Mouse (Mus musculus) kidney, postnatal 0 days (tissue): ENCODE data around the gene Epas1. TPM values are rescaled to one million over a fixed set of nuclear protein-coding genes. Genes with fewer than 3 reads are reported as not detected.

ENCODE experiments used
- ATAC-seq: fragments of 200-750 bp; cut with Nextera tagmentation; replicated peaks from 2 replicates; pipeline ENCODE4 v1.8.0; 2017; ENCODE audit warnings: low read depth, moderate number of reproducible peaks, moderate TSS enrichment, moderate library complexity; ENCODE audit not compliant: low FRiP score
- DNase-seq: peaks from one replicate; pipeline ENCODE4 v3.0.0-alpha.2; 2016; ENCODE audit warnings: low spot score
- H3K27ac ChIP-seq: fragments of 300-500 bp; sonication (generic); 2 replicates; pipeline ENCODE4 v1.5.1; 2014; ENCODE audit warnings: mild to moderate bottlenecking
- H3K27me3 ChIP-seq: fragments of 300-500 bp; sonication (generic); 2 replicates; pipeline ENCODE4 v1.6.1; 2014; ENCODE audit warnings: low read length, mixed read lengths; ENCODE audit not compliant: insufficient read depth
- H3K36me3 ChIP-seq: fragments of 300-500 bp; sonication (generic); 2 replicates; pipeline ENCODE4 v1.6.1; 2014; ENCODE audit warnings: low read length, mixed read lengths; ENCODE audit not compliant: insufficient read depth
- H3K4me1 ChIP-seq: fragments of 300-500 bp; sonication (generic); replicated peaks from 2 replicates; pipeline ENCODE4 v1.6.1; 2014; ENCODE audit warnings: antibody characterized with exemption, low read length, mixed read lengths; ENCODE audit not compliant: insufficient read depth
- H3K4me2 ChIP-seq: fragments of 300-500 bp; sonication (generic); 2 replicates; pipeline ENCODE4 v1.6.1; 2014; ENCODE audit warnings: mild to moderate bottlenecking, low read length, moderate library complexity, mixed read lengths
- H3K4me3 ChIP-seq: fragments of 300-500 bp; sonication (generic); replicated peaks from 2 replicates; pipeline ENCODE4 v1.5.1; 2014; ENCODE audit warnings: low read depth, low read length
- H3K9ac ChIP-seq: fragments of 300-500 bp; sonication (generic); 2 replicates; pipeline ENCODE4 v1.6.1; 2014; ENCODE audit warnings: low read depth, low read length
- H3K9me3 ChIP-seq: fragments of 300-500 bp; sonication (generic); replicated peaks from 2 replicates; pipeline ENCODE4 v1.6.1; 2016; ENCODE audit warnings: low read length, inconsistent platforms, mixed read lengths
- CTCF ChIP-seq: IDR thresholded peaks from 2 replicates; pipeline ENCODE4 v1.5.1; 2016; ENCODE audit warnings: antibody characterized with exemption, low read depth, mild to moderate bottlenecking, moderate library complexity
- WGBS: fragments of 180-500 bp; shearing (Covaris S2); extraction: QIAGEN DNeasy Blood & Tissue Kit; methylation state at CpG from one replicate; pipeline ENCODE4 v1.1.7; 2014; 5-methylcytosine and 5-hydroxymethylcytosine counted together
- polyA plus RNA-seq: library from polyadenylated mRNA; unstranded; fragments of >200 nt; fragmentation: Nextera tagmentation; extraction: Ambion mirVana; gene quantifications from 2 replicates; pipeline ENCODE4 v1.2.1, GENCODE M21; 2015

Epas1 gene
- polyA plus RNA-seq, 1 experiment from 2014 or later: 14.3 TPM

- no peak overlapping the region for H3K9ac ChIP-seq
- WGBS: 45% methylated on average over 6 of the region's 6 CpGs
- DNase-seq: no peak
- no peak overlapping the region for H3K27ac ChIP-seq
- no peak overlapping the region for H3K4me3 ChIP-seq
- no peaks in the 10 kb centered on the region for H3K27me3 ChIP-seq
- H3K4me1 ChIP-seq: peaks cover 26% of the 10 kb centered on the region
- H3K9me3 ChIP-seq: no peaks in the 10 kb centered on the region
- ATAC-seq: no peak
- no peaks in the 10 kb centered on the region for H3K36me3 ChIP-seq
- no peak for TF ChIP-seq CTCF
- H3K4me2 ChIP-seq: no peak overlapping the region
Observed at GRCm38 (mm10) chr17:86788316-86788715, 34.8 kb downstream of the Epas1 start.

GRCm38 (mm10) chr17:86791925-86792324, 38.4 kb downstream of the Epas1 start:
- TF ChIP-seq CTCF: no peak
- no peaks in the 10 kb centered on the region for H3K27me3 ChIP-seq
- no peaks in the 10 kb centered on the region for H3K9me3 ChIP-seq
- H3K36me3 ChIP-seq: no peaks in the 10 kb centered on the region
- 85% methylated on average over 8 of the region's 8 CpGs for WGBS
- H3K27ac ChIP-seq: no peak overlapping the region
- DNase-seq (no peak), ATAC-seq (no peak)
- H3K4me1 ChIP-seq: peaks cover 8% of the 10 kb centered on the region; the same call in 1 of the 2 replicates
- no peak overlapping the region for H3K9ac ChIP-seq
- H3K4me2 ChIP-seq: no peak overlapping the region
- no peak overlapping the region for H3K4me3 ChIP-seq

- no peak overlapping the region for H3K4me3 ChIP-seq
- no peaks in the 10 kb centered on the region for H3K9me3 ChIP-seq
- no peaks in the 10 kb centered on the region for H3K27me3 ChIP-seq
- DNase-seq (no peak), ATAC-seq (no peak)
- no peak overlapping the region for H3K27ac ChIP-seq
- no peak overlapping the region for H3K4me2 ChIP-seq
- H3K36me3 ChIP-seq: 0 out of 2 replicates have a peak, but pooled peaks cover 5% of the 10 kb centered on the region
- 0 out of 2 replicates have a peak, but pooled peaks cover 2% of the 10 kb centered on the region for H3K4me1 ChIP-seq
- no peak overlapping the region for H3K9ac ChIP-seq
- TF ChIP-seq CTCF: no peak
- 59% methylated on average over 5 of the region's 5 CpGs for WGBS
Observed at GRCm38 (mm10) chr17:86795773-86796172, 42.3 kb downstream of the Epas1 start.

GRCm38 (mm10) chr17:86797031-86797430, 43.5 kb downstream of the Epas1 start:
- Histone ChIP-seq H3K36me3 (0 out of 2 replicates have a peak, but pooled peaks cover 5% of the 10 kb centered on the region), H3K27me3 (no peaks in the 10 kb centered on the region), H3K9me3 (no peaks in the 10 kb centered on the region), H3K4me3 (no peak overlapping the region), H3K4me1 (0 out of 2 replicates have a peak, but pooled peaks cover 3% of the 10 kb centered on the region), H3K4me2 (no peak overlapping the region), H3K9ac (no peak overlapping the region), H3K27ac (no peak overlapping the region)
- no peak for TF ChIP-seq CTCF
- WGBS: 92% methylated on average over 13 of the region's 13 CpGs
- DNase-seq (no peak), ATAC-seq (no peak)

- Histone ChIP-seq H3K9ac (no peak overlapping the region), H3K27ac (peak overlapping the region; percentile 50), H3K27me3 (no peaks in the 10 kb centered on the region), H3K4me3 (no peak overlapping the region), H3K4me1 (0 out of 2 replicates have a peak, but pooled peaks cover 7% of the 10 kb centered on the region), H3K4me2 (no peak overlapping the region), H3K36me3 (0 out of 2 replicates have a peak, but pooled peaks cover 5% of the 10 kb centered on the region), H3K9me3 (no peaks in the 10 kb centered on the region)
- WGBS: 54% methylated on average over 8 of the region's 8 CpGs
- TF ChIP-seq CTCF: no peak
- no peak for DNase-seq
- ATAC-seq: no peak
Observed at GRCm38 (mm10) chr17:86798460-86798859, 45.0 kb downstream of the Epas1 start.

GRCm38 (mm10) chr17:86798951-86799350, 45.5 kb downstream of the Epas1 start:
- Histone ChIP-seq H3K36me3 (0 out of 2 replicates have a peak, but pooled peaks cover 5% of the 10 kb centered on the region), H3K4me3 (no peak overlapping the region), H3K9ac (no peak overlapping the region), H3K4me1 (0 out of 2 replicates have a peak, but pooled peaks cover 7% of the 10 kb centered on the region), H3K27ac (0 out of 2 replicates have a peak overlapping the region, but pooled peaks have one; percentile 25), H3K4me2 (no peak overlapping the region), H3K9me3 (no peaks in the 10 kb centered on the region), H3K27me3 (no peaks in the 10 kb centered on the region)
- no peak for ATAC-seq
- no peak for DNase-seq
- 74% methylated on average over 11 of the region's 11 CpGs for WGBS
- TF ChIP-seq CTCF: no peak

- H3K4me2 ChIP-seq: no peak overlapping the region
- no peaks in the 10 kb centered on the region for H3K27me3 ChIP-seq
- no peak overlapping the region for H3K9ac ChIP-seq
- no peak for TF ChIP-seq CTCF
- no peak for ATAC-seq
- H3K4me1 ChIP-seq: 0 out of 2 replicates have a peak, but pooled peaks cover 7% of the 10 kb centered on the region
- peak overlapping the region; percentile 74 for H3K27ac ChIP-seq
- WGBS: 53% methylated on average over 12 of the region's 12 CpGs
- no peaks in the 10 kb centered on the region for H3K9me3 ChIP-seq
- no peak overlapping the region for H3K4me3 ChIP-seq
- peak; percentile 64 for DNase-seq
- H3K36me3 ChIP-seq: 0 out of 2 replicates have a peak, but pooled peaks cover 9% of the 10 kb centered on the region
Observed at GRCm38 (mm10) chr17:86800535-86800934, 47.0 kb downstream of the Epas1 start.
